Mouse (Mus musculus) olfactory bulb, adult 2 months (tissue): Measurements from ENCODE around the gene Col9a1.

Experiments
- CTCF ChIP-seq: fragments of 200-500 bp; IDR thresholded peaks from 2 replicates; pipeline ENCODE4 v1.5.1; 2012; ENCODE audit warnings: low read depth, mild to moderate bottlenecking, low read length, moderate library complexity; ENCODE audit not compliant: insufficient read depth
- POLR2A ChIP-seq: fragments of 200-500 bp; IDR thresholded peaks from 2 replicates; pipeline ENCODE4 v1.6.1; 2012; ENCODE audit warnings: mild to moderate bottlenecking, low read depth, low read length, moderate library complexity; ENCODE audit not compliant: insufficient read depth

- TF ChIP-seq POLR2A, result no peak
- no peak for TF ChIP-seq CTCF
Observed at GRCm38 (mm10) chr1:24140555-24140954, 36.9 kb upstream of the Col9a1 start.
